Mouse (Mus musculus): Measurements from ENCODE around the gene Cdhr4.

- TF ChIP-seq POLR2A (IDR thresholded peaks at IDR 0.05; ENCODE audit: extremely low read depth, insufficient read depth, low read length), result no peak
- no peak for TF ChIP-seq CTCF (IDR thresholded peaks at IDR 0.05; ENCODE audit: extremely low read depth, insufficient read depth, low read length)
These were observed 2.2 kb downstream of the Cdhr4 start for GRCm38 (mm10) chr9:107994464-107994863.
